Mouse (Mus musculus): ENCODE results near the gene Tcf7l1. TPM values are rescaled to one million over a fixed set of nuclear protein-coding genes. Genes with fewer than 3 reads are reported as not detected.
A peak's percentile ranks its signal among the peaks of the same experiment; 100 is the strongest.

Tcf7l1 gene
- polyA plus RNA-seq, 1 experiment from 2014 or later, result 6.2 TPM

- no peak overlapping the region for H3K27ac ChIP-seq (replicated peaks)
Observed at GRCm38 (mm10) chr6:72714726-72715125, 74.3 kb downstream of the Tcf7l1 start.

GRCm38 (mm10) chr6:72714250-72714649 lies 74.8 kb downstream of the Tcf7l1 start:
- H3K9me3 ChIP-seq, result no peaks in the 10 kb centered on the region
- H3K27ac ChIP-seq (replicated peaks), result no peak overlapping the region
- H3K36me3 ChIP-seq, result no peaks in the 10 kb centered on the region
- H3K4me3 ChIP-seq, result no peak overlapping the region
- WGBS, result 40% methylated on average over 9 of the region's 9 CpGs
- H3K4me2 ChIP-seq (replicated peaks), result no peak overlapping the region
- no peaks in the 10 kb centered on the region for H3K27me3 ChIP-seq
- H3K9ac ChIP-seq (replicated peaks), result 0 out of 2 replicates have a peak overlapping the region, but pooled peaks have one; percentile 3
- peaks cover 38% of the 10 kb centered on the region for H3K4me1 ChIP-seq
- ATAC-seq (replicated peaks), result no peak; the same call in 1 of the 2 replicates

More at GRCm38 (mm10) chr6:72714726-72715125, 74.3 kb downstream of the Tcf7l1 start:
- H3K4me3 ChIP-seq, result no peak overlapping the region
- peaks cover 38% of the 10 kb centered on the region for H3K4me1 ChIP-seq
- 0 out of 2 replicates have a peak overlapping the region, but pooled peaks have one; percentile 3 for H3K9ac ChIP-seq (replicated peaks)
- H3K27me3 ChIP-seq, result no peaks in the 10 kb centered on the region
- ATAC-seq (replicated peaks), result no peak
- WGBS, result 31% methylated on average over 4 of the region's 4 CpGs
- H3K4me2 ChIP-seq (replicated peaks), result no peak overlapping the region
- no peaks in the 10 kb centered on the region for H3K36me3 ChIP-seq
- no peaks in the 10 kb centered on the region for H3K9me3 ChIP-seq

GRCm38 (mm10) chr6:72711508-72712081 lies 77.5 kb downstream of the Tcf7l1 start:
- H3K9ac ChIP-seq (replicated peaks), result no peak overlapping the region
- peak overlapping the region; percentile 71 for H3K27ac ChIP-seq (replicated peaks)
- peaks cover 38% of the 10 kb centered on the region for H3K4me1 ChIP-seq
- no peak overlapping the region for H3K4me3 ChIP-seq
- H3K9me3 ChIP-seq, result no peaks in the 10 kb centered on the region
- no peak overlapping the region; the same call in 1 of the 2 replicates for H3K4me2 ChIP-seq (replicated peaks)
- peak; percentile 91 for ATAC-seq (replicated peaks)
- H3K36me3 ChIP-seq, result no peaks in the 10 kb centered on the region
- WGBS, result 3% methylated on average over 8 of the region's 8 CpGs
- no peaks in the 10 kb centered on the region for H3K27me3 ChIP-seq

- no peak overlapping the region for H3K4me3 ChIP-seq
- H3K27ac ChIP-seq (replicated peaks), result peak overlapping the region; percentile 71
- whole genome bisulfite sequencing, result 41% methylated on average over 10 of the region's 10 CpGs
- no peak overlapping the region for H3K4me2 ChIP-seq (replicated peaks)
- no peak overlapping the region for H3K9ac ChIP-seq (replicated peaks)
- peaks cover 38% of the 10 kb centered on the region for H3K4me1 ChIP-seq
- peak; percentile 75 for ATAC-seq (replicated peaks)
- H3K36me3 ChIP-seq, result no peaks in the 10 kb centered on the region
- H3K27me3 ChIP-seq, result no peaks in the 10 kb centered on the region
- no peaks in the 10 kb centered on the region for H3K9me3 ChIP-seq
Observed at GRCm38 (mm10) chr6:72710897-72711507, 78.1 kb downstream of the Tcf7l1 start.

GRCm38 (mm10) chr6:72699467-72700126 lies 89.5 kb downstream of the Tcf7l1 start:
- H3K4me1 ChIP-seq, result peaks cover 9% of the 10 kb centered on the region; the same call in 1 of the 2 replicates
- no peaks in the 10 kb centered on the region for H3K27me3 ChIP-seq
- peak; percentile 70 for ATAC-seq (replicated peaks)
- no peak overlapping the region for H3K27ac ChIP-seq (replicated peaks)
- H3K4me3 ChIP-seq, result no peak overlapping the region
- no peaks in the 10 kb centered on the region for H3K36me3 ChIP-seq
- WGBS, result 13% methylated on average over 5 of the region's 5 CpGs
- no peak overlapping the region for H3K4me2 ChIP-seq (replicated peaks)
- H3K9me3 ChIP-seq, result no peaks in the 10 kb centered on the region
- H3K9ac ChIP-seq (replicated peaks), result no peak overlapping the region

- 95% methylated on average over 5 of the region's 5 CpGs for WGBS
- H3K27ac ChIP-seq (replicated peaks), result no peak overlapping the region
- peaks cover 9% of the 10 kb centered on the region; the same call in 1 of the 2 replicates for H3K4me1 ChIP-seq
- no peaks in the 10 kb centered on the region for H3K27me3 ChIP-seq
- H3K9me3 ChIP-seq, result no peaks in the 10 kb centered on the region
- no peak overlapping the region for H3K9ac ChIP-seq (replicated peaks)
- no peak for ATAC-seq (replicated peaks)
- H3K4me2 ChIP-seq (replicated peaks), result no peak overlapping the region
- H3K4me3 ChIP-seq, result no peak overlapping the region
- no peaks in the 10 kb centered on the region for H3K36me3 ChIP-seq
Observed at GRCm38 (mm10) chr6:72698559-72698958, 90.5 kb downstream of the Tcf7l1 start.

GRCm38 (mm10) chr6:72696601-72697335 lies 92.3 kb downstream of the Tcf7l1 start:
- Histone ChIP-seq H3K27ac (replicated peaks) (no peak overlapping the region), H3K27me3 (no peaks in the 10 kb centered on the region), H3K36me3 (no peaks in the 10 kb centered on the region), H3K9ac (replicated peaks) (no peak overlapping the region), H3K4me3 (no peak overlapping the region), H3K4me2 (replicated peaks) (no peak overlapping the region), H3K4me1 (peaks cover 16% of the 10 kb centered on the region; the same call in 1 of the 2 replicates), H3K9me3 (no peaks in the 10 kb centered on the region)
- WGBS, result 50% methylated on average over 11 of the region's 11 CpGs
- ATAC-seq (replicated peaks), result no peak

- H3K27me3 ChIP-seq, result no peaks in the 10 kb centered on the region
- 0 out of 2 replicates have a peak overlapping the region, but pooled peaks have one; percentile 9 for H3K27ac ChIP-seq (replicated peaks)
- 75% methylated on average over 10 of the region's 10 CpGs for WGBS
- no peak overlapping the region for H3K4me3 ChIP-seq
- no peak overlapping the region for H3K4me2 ChIP-seq (replicated peaks)
- no peaks in the 10 kb centered on the region for H3K9me3 ChIP-seq
- H3K4me1 ChIP-seq, result peaks cover 21% of the 10 kb centered on the region
- H3K9ac ChIP-seq (replicated peaks), result no peak overlapping the region
- H3K36me3 ChIP-seq, result no peaks in the 10 kb centered on the region
- no peak for ATAC-seq (replicated peaks)
Observed at GRCm38 (mm10) chr6:72694791-72695204, 94.3 kb downstream of the Tcf7l1 start.

GRCm38 (mm10) chr6:72694047-72694790 lies 94.8 kb downstream of the Tcf7l1 start:
- no peak for ATAC-seq (replicated peaks)
- WGBS, result 65% methylated on average over 5 of the region's 5 CpGs
- Histone ChIP-seq H3K9ac (replicated peaks) (no peak overlapping the region), H3K4me1 (peaks cover 20% of the 10 kb centered on the region), H3K4me2 (replicated peaks) (no peak overlapping the region), H3K9me3 (no peaks in the 10 kb centered on the region), H3K27me3 (no peaks in the 10 kb centered on the region), H3K27ac (replicated peaks) (0 out of 2 replicates have a peak overlapping the region, but pooled peaks have one; percentile 9), H3K36me3 (no peaks in the 10 kb centered on the region), H3K4me3 (no peak overlapping the region)

- no peak overlapping the region for H3K27ac ChIP-seq (replicated peaks)
- no peak overlapping the region for H3K4me2 ChIP-seq (replicated peaks)
- H3K27me3 ChIP-seq, result no peaks in the 10 kb centered on the region
- no peaks in the 10 kb centered on the region for H3K36me3 ChIP-seq
- H3K4me1 ChIP-seq, result peaks cover 20% of the 10 kb centered on the region
- no peaks in the 10 kb centered on the region for H3K9me3 ChIP-seq
- H3K4me3 ChIP-seq, result no peak overlapping the region
- WGBS, result 80% methylated on average over 6 of the region's 6 CpGs
- no peak overlapping the region for H3K9ac ChIP-seq (replicated peaks)
- ATAC-seq (replicated peaks), result no peak
Observed at GRCm38 (mm10) chr6:72692469-72692868, 96.6 kb downstream of the Tcf7l1 start.

- ATAC-seq (replicated peaks), result no peak
- H3K4me1 ChIP-seq, result peaks cover 24% of the 10 kb centered on the region
- H3K4me2 ChIP-seq (replicated peaks), result no peak overlapping the region
- H3K9me3 ChIP-seq, result no peaks in the 10 kb centered on the region
- no peak overlapping the region for H3K27ac ChIP-seq (replicated peaks)
- no peak overlapping the region for H3K4me3 ChIP-seq
- no peaks in the 10 kb centered on the region for H3K27me3 ChIP-seq
- no peaks in the 10 kb centered on the region for H3K36me3 ChIP-seq
- H3K9ac ChIP-seq (replicated peaks), result no peak overlapping the region
- WGBS, result 81% methylated on average over 9 of the region's 9 CpGs
Observed at GRCm38 (mm10) chr6:72691549-72691948, 97.5 kb downstream of the Tcf7l1 start.
